Mouse (Mus musculus) forelimb bud, embryonic 11.5 days (tissue): ENCODE data around the gene Tmco2.
"Not testable (repeated sequence)": the region's sequence is repeated elsewhere in the genome, so short reads cannot be mapped to it uniquely, and the experiment has no call there.

Experiments
- DNase-seq: peaks from one replicate; pipeline ENCODE4 v3.0.0-alpha.2; 2012; ENCODE audit warnings: low read depth, low spot score

Tmco2 gene

DNA sequence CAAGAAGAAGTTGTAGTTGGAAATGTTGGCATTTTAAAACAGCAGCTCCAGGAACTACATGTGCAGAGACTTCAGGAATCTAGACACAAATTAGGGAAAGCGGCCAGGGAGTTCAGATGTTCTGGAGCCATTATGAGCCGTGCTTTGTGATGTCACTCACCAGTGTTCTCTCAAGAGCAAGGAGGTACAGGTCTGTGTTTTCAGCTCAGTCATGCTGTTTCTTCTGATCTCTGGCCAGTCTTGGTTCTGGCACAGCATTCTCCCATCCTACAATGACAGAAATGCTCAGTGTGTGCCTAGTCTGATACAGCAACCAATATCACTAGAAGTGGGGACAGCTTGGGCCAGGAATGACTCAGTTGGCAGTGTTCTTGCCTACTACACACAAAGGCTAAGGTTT, at the start of gene Tmco2:
TSS of gene Tmco2 (minus strand) at position 101 of the 400 bp plus-strand sequence.
- DNase-seq = no peak

DNA sequence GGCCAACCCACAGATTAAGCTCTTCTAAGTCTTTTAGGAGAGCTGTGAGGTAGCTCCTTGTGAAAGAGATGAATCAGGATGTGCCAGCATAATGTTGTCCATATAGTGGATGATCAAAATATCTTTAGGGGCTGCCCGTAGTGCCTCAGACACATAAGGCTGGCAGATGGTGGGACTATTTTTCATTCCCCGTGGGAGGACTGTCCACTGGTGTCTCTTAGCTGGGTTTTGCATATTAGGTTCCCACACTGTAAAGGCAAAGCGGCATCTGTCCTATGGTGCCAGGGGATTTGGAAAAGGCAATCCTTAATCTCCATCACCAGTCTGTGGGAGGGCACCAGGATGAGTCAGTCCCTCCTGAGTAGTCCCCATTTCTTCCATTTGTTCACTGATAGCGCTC, 5.7 kb downstream of the Tmco2 start:
- DNase-seq = no peak

DNA sequence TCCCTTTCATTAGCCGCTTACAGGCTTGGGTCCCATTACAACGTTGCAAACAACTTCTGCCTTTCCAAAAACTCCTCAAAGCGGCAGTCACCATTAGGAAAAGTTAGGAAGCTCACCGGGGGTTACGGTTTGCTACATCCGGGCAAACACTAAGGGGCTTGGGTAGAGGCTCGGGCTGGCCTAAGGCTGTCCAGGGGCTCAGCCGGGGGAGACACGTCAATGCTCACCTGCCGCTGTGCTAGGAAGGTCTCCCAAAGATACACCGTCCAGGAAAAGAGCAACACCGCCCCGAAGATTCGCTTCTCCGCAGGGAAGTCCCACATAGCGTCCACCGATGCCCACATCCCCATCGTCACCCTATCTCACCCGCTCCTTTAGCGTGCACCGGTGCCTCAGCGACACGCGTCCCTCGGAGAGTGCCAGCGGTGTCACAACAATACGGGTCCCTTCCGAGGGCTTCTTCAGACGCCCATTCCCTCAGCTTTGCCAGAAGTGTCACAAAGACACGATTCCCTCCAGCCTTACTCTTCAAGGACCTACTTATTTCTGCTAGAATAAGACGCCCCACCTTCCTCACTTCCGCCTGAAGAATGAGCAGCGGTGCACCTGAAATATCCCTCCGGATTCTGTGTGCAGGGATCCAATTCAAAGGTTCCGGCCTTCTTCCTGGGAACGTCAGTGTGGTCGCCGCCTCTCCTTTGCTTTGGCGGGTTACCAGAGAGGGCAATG, 11.2 kb downstream of the Tmco2 start, which contains the start of gene Zmpste24:
TSS of gene Zmpste24 (minus strand) at position 592 of the 729 bp plus-strand sequence.
- DNase-seq = peak; percentile 94

DNA sequence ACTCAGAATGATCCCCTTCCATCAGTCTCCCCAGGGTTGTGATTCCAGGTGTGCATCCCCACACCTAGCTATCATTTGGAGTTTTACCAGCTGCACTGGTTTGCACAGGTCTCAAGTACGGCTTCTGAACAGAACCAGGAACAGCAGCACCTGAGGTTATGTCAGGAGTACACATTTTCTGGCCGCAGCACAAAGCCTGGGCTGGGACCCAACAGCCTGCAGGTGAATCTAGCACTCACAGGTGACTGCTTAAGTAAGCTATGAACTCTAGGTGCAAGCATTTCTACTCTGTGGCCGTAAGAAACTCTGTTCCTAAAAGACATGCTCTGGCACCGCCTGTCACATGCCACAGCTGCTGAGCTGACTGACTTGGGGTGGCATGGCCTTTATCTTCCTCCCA, 18.8 kb downstream of the Tmco2 start:
- DNase-seq = no peak

DNA sequence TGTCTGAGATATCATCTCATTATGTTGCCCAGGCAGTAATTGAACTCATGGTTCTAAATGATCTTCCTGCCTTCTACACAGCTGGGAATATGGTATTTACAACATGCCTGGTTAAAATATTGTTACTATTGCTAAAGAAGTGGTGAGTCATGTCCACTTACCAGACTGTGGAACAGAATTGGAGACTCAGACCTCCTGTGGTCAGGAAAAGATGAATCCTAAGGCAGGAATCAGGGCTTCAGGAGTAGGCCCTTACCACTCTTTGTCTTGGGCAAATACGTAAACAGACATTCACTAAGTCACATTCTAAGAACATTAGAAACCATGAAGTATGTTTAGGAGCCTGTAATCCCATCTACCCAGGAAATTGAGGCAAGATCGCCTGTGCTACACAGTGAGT, 20.3 kb downstream of the Tmco2 start:
- no peak for DNase-seq

DNA sequence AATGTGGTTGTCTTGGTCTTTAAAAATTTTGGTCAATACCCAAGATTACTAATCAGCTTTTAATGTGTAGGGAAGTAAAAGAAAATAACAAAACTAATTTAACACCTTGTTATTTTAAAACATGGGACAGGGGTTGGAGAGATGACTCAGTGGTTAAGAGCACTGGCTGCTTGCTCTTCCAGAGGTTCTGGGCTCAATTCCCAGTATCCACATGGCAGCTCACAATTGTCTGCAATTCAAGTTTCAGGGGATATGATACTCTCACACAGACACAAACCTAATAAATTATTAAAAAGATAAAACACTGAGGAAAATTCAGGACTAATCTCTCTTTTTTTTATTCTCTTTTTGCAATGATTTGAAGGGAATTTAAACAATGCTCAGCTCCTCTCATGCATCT, 24.5 kb downstream of the Tmco2 start:
- no peak for DNase-seq

DNA sequence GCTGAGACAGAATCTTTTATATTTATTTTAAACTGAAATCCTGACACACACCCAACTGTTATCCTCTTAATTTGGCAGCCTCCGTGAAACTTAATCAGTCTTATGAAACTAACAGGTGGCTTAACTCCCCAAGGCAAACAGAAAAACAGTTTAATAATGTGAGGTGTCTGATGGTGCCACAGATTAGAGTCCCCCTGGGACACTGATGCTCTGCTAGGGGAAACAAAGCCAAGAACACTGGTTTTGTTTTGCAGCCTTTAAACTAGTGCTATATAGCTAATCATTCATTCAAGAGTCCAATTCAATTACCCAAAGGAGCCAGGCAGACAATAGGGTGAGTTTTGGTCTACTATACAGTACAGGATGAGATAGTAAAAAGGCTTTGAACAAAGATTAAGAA, 28.6 kb downstream of the Tmco2 start:
- DNase-seq = no peak

DNA sequence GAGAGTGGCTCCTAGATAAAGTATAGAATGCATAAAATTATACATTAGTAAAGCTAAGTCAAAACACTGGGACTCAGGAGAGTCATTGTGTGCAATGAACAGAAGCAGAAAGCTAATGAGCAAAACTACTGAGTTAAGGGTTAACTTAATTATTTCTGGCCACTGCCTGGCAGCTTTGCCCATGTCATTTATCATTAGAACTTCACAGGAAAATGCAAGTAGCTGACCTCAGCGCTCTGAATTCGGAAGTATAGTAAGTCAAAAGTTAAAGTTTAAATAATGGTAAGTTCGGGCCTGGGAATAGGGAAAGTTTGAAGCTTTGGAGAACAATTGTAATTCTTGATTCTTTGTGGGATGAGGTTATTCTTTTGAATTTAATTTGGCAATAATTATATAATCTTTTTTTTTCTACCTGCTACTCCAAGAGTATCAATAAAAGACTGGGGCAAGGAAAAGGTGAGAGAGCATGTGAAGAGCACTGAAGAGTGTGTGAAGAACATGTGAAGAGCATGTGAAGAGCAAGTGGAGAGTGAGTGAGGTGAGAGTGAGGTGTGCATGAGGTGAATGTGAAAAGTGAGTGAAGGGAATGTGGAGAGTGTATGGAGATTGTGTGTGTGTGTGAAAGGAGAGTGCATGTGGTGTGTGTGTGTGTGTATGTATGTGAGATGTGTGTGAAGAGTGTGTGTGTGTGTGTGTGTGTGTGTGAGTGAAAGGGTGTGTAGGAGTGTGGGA, 30.9 kb downstream of the Tmco2 start:
- no peak for DNase-seq

DNA sequence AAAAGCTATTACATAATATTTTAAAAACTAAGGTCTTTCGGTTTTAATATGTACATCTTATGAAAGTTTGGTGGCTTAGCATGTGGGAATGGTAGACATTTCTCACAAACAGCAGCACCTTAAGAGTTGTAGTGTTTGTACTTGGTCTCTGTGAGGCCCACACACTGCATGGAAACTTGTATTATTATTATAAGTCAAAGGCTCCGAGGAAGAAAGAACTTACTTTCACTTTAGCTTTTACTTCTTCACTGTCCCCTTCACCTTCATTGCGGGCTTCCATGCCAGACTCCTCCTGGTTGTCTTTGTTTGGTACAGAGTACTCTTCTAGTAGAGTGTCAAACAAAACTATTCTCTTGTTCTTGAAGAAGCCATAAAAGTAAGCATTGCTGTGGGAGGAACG, 34.8 kb downstream of the Tmco2 start:
- no peak for DNase-seq

DNA sequence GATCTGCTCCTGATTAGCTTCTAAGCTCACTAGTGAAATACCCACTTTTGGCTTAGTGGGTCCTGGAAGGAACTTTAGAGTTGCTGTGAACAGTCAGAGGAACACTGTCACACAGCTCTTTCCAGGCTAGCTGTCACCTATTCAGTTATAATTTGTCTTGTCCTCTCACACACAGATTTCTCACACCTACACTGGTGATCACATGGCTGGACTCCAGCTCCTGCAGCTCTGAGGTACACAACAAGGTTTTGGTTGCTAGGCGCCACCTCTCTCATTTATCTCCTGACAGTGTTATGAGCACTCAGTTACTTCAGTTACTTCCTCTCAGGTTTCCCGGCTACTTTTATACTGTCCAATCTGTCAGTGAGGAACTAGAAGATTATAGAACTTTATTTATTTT, 43.7 kb downstream of the Tmco2 start:
- no peak for DNase-seq

DNA sequence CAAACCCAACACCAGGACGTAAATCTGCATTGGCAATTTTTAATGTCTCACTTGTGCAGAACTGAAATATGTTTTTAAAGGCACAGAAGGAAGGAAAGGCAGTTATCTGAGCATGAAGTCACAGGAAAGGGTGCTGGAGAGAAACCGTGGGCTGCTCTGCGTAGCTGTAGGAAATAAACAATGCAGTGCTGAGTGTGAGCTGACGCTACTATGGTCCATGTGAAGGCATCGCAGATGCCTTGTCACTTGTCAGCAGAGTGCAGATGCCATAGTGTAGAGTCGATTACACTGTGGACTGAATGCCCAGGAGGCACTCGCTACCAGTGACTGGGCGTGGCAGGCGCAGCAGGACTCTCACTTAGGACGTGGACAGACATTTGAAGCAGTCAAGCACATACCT, 49.8 kb downstream of the Tmco2 start:
- DNase-seq = not testable (repeated sequence)

DNA sequence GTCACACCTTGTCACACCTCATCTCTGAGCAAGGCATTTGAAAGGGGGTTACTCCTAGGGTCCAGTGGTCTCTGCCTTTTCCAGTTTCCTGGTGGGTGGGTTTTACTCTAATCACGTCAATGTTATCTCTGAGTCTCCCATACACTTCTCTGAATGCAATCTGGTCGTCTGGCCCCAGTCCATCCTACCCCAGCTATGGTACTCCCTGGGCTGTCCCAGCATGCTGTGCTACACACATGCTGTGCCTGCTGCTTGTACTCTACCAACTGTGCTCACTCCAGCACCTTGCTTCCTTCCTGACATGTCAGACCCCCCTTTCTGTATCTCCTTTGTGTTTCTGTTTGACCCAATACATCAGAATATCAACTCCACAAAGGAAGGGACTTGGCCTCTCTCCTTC, 52.0 kb downstream of the Tmco2 start:
- DNase-seq = no peak

DNA sequence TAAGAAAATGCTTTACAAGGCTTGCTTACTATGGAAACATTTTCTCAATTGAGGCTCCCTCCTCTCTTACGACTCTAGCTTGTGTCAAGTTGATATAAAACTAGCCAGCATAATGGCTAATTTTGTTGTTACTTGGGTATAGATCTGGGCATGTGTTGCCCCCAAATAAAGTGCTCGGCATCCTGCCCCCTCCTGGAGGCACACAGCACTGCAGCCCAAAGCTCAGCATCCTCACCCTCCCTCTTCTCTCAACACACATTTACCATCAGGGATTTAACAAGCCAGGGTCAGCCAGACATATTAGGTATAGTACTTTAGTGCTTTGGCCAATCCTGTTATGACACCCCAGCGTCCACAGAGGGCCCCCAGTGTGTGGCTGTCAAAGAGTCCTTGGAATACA, 52.7 kb downstream of the Tmco2 start:
- DNase-seq = no peak
